Mouse (Mus musculus) gastrocnemius, adult 18-20 months (tissue): ENCODE measurements around the gene Abcc2. TPM values are rescaled to one million over a fixed set of nuclear protein-coding genes. Genes with fewer than 3 reads are reported as not detected.
A peak's percentile ranks its signal among the peaks of the same experiment; 100 is the strongest.

Source experiments
- DNase-seq: peaks from one replicate; pipeline ENCODE4 v3.0.0; 2021; ENCODE audit warnings: low spot score
- total RNA-seq, 2 experiments: library from RNA; stranded (reverse); gene quantifications; 2 replicates each; pipeline ENCODE4 v1.2.3; 2021

The Abcc2 gene
- total RNA-seq, 2 experiments from 2014 or later, result 0.07 to 0.16 TPM

GRCm38 (mm10) chr19:43850026-43850425 is 68.0 kb downstream of the Abcc2 start:
- no peak for DNase-seq

DNA sequence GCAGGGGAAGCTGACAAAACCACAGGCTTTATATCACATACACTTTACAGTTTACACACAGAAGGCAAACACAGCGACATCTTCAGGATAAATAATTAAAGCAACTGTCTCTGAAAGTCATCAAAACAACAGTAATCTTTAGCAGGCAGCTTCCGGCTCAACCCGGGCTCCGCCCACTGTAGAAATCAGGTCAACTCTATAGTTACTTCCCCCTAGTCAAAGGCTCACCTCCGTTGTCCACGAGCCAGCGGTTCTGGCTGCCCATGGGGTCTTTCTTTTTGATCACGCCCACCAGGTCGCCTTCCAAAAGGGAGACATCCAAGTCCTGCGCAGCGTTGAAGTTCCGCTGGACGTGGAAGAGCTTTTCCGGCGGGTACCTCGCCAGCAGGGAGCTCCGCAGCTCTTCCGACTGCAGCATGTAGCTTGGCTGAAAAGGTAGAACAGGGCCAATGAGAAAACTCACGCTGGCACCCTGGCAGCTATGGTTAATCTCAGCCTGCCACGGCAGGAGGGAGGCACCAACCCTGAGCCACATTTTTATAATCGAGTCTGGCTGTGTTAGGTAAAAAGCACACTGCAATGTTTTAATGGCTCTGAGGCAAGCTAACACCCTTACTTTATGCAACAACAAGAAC is 70.1 kb downstream of the Abcc2 start:
- no peak for DNase-seq

DNA sequence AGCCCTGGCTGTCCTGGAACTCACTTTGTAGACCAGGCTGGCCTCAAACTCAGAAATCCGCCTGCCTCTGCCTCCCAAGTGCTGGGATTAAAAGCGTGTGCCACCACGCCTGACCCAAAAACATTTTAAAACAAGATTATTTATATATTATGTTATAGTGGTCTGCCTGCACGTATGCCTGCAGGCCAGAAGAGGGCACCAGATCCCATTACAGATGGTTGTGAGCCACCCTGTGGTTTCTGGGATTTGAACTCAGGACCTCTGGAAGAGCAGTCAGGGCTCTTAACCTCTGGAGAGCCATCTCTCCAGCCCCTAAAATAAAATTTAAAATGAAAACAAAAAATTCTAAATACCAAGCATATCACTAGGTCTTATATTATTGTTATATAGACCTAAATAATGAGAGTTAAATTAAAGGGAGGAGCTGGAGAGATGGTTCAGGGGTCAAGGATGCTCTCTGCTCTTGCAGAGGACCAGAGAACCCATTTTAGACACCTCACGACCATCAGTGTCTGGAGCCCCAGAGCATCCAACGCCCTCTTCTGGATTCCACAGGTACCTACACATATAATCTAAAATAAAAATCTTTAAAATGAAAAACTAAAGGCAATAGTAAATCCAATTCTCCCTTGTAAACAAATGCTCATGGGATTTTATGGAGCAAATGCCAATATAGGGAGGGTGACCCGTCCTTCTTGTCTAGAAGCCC is 71.0 kb downstream of the Abcc2 start:
- no peak for DNase-seq

DNA sequence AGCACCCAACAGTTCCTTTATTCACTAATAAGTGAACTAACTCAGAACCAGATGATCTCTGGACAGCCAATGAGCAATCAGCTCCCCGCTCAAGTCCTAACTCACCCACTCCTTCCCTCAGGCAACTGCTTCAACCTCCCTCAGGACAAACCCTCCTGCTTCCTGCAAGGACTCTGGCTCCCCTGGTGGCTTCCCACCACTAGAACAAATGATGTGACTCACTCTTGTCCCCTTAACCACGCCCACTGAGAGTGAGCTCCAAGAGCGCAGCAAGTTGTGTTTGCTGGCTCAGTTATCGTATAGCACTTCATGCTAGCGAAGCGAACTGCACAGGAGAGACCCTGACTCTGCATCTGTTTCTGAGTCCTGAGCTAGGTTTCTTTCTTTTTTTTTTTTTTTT is 75.4 kb downstream of the Abcc2 start:
- DNase-seq, result no peak

GRCm38 (mm10) chr19:43870418-43870817 is 88.4 kb downstream of the Abcc2 start:
- no peak for DNase-seq

GRCm38 (mm10) chr19:43874351-43874750 is 92.4 kb downstream of the Abcc2 start:
- no peak for DNase-seq

DNA sequence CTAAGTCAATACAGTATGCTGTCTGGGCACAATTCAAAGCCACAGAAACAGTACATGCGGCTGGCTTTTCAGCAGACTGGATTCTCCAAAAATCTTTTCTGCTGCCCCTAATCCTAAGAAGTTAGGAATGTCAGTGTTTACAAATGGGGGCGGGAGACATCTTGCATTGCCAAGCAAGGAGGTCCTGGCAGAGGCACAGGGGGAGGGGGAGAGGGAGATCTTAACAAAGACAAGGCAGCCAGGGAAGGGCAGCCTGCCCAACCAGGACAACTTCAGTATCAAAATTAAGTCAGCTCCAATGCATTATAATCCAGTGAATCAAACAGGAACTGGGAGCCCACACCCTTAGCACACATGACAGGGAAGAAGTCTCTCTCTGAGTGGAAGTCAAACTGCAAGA is 94.0 kb downstream of the Abcc2 start:
- DNase-seq, result peak; percentile 24

DNA sequence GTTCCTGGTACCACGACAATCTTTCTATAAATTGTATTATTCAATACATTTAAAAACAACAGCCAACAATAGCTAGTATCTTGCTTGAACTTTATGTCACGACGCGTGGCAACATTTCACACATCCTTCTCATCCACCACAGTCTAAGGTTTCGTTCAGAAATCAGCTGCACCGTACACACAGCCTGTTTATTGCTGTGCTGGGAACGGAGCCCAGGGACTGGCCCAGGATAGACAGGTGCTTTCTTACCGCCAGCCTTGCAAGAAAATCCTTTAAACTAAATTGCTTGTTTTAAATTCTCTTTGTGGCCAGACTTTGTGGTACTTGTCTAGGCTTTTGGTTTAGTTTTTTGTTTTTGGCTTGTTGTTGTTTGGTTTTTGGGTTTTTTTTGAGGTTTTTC is 95.4 kb downstream of the Abcc2 start:
- peak; percentile 40 for DNase-seq

DNA sequence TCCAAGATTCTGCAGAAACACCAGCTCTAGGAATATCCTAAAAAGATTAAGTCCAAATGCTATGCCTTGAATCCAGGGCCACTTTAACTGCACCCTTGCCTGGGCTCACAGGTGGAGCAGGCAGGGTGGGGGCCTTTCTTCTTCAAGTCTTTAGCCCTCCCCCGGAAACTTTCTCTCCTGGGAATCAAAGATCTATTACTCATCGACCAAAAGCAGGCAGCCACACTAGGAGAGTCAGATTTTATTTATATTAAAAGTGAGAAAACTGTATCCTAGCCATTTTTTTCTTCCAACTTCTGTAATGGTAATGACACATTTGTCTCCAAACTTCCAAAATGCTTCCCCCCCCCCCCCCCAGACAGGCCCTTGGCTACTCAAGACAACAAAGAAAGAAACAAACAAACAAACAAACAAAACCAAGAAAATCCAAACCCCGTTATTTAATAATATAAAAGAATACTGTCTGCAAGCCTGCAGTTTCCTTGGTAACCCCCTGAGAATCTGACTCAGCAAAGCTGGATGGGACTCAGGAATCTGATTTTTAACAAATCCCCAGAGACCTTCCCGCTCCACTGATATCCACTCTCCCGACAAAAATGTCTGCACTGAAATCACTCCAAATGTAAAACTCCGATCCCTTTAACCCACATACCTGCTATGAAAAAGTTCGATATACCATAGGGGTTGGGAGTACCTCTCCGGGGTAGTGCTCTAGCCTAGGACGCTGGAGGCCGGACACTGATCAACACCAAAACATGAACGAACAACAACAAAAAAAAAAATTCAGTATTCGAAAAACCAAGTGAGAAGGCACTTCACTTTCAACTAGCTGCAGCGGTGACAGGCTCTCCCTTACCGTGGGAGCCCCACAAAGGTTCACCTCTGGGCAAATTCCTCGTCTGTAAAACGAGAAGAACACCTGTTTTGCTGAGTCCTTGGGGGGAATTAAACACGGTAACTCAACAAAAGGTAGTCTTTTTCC is 96.4 kb downstream of the Abcc2 start:
- peak; percentile 53 for DNase-seq

GRCm38 (mm10) chr19:43879401-43880212 is 97.6 kb downstream of the Abcc2 start:
- peak; percentile 44 for DNase-seq

DNA sequence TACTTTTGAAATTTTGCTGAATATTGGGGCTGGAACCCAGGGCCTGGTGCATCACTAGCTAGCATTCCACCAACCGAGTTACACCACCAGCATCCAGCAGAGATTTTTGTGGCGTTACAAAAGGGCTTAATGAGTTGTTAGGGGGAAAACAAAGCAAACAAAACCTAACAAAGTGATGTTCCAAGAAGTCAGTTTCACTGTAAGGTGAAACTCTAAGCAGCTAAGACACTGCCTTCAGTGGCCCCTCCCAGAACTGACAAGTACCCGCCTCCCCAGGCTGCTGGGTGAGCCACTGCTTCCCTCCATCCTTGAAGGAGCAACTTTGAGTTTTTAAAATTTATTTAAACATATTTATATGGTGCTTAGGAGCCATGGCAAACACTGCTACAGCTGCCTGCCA is 98.4 kb downstream of the Abcc2 start:
- DNase-seq, result no peak

- no peak for DNase-seq
Observed at GRCm38 (mm10) chr19:43881615-43882014, 99.6 kb downstream of the Abcc2 start.

- DNase-seq, result no peak
Observed at GRCm38 (mm10) chr19:43882895-43883573, 101.0 kb downstream of the Abcc2 start.

DNA sequence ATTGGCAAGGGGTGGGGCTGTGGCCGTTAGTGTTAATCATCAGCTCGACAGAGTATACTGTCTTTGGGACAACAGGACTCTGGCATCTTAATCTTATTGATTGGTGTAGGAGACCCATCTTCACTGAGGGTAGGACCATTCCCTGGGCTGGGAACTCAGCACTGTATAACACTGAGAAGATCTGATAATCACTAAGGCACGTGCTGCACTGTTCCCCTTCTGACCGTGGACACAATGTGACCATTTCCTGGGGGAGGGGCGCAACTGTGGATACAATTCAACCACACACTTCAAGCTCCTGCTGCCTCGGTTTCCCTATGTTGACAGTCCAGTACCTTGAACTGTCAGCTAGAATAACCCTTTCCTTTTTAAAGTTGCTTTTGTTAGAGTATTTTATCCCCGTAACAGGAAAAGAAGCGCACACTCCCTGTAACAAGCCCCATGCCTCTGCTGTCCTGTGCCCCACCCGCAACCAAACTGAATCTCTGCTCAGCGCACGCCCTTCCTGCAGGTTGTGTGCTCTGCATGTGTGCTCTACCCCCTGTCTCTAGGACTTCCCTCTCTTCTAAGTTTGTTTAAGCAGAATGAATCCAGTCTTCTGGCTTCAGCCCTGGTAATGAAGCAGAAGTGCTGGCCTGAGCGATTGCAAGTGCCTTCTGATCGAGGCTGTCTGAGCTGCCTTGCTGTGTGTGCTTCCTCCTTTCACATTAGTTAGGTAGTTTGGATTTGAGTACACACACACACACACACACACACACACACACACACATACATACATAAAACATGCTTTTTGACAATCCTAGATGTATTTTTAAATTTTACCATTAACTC is 102.9 kb downstream of the Abcc2 start:
- DNase-seq, result no peak

GRCm38 (mm10) chr19:43886371-43887099 is 104.5 kb downstream of the Abcc2 start:
- no peak for DNase-seq

DNA sequence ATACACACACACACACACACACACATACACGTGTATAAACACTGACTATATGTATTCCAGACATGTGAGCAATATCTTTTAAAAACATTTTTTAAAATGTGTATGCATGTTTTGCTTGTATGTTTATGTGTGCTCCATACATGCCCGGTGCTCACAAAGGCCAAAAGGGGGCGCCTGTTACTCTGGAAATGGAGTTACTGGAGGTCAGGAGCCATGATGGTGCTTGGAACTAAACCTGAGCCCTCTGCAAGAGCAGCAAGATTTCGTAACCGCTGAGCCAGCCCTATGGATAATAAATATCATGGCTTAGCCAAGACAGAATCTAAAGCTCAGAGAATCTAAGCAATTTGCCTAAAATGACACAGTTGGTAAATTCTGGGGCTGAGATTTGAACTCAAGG is 105.2 kb downstream of the Abcc2 start:
- DNase-seq, result no peak

- no peak for DNase-seq
Observed at GRCm38 (mm10) chr19:43887725-43888124, 105.7 kb downstream of the Abcc2 start.
